Comparison of ENCODE assay signal across 21 mouse cellular contexts in the genomic region with DNA sequence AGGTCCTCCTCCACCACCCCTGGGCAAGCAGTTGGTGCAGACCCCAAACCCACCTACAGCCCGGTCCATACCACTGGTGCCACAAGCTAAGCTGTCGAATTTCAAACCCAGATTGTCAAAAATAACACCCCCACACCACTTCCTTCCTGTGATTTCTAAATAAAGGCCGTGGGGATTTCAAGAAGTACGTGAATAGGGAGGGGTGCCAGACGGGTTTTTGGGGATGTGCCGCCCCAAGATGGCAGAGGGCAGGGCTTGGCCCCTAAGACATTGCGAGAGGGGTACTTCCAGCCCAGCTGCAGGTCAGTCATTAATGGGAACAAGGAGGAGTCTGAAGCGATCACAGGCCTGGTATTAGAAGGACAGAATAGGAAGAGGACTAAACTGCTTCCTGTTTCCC. TPM values are rescaled to one million over a fixed set of nuclear protein-coding genes. Genes with fewer than 3 reads are reported as not detected.
DNase-seq lines count a peak whose midpoint lies in the region; ATAC-seq lines count a peak whose summit lies in the region.
"Had no signal": no experiment of that assay in that cellular context is flagged by ENCODE, and none has a peak within 500 bp of the region (broad histone marks: within the 10 kb centered on the region; RNA-seq: fewer than 3 reads in every experiment).

No protein-coding gene starts in this region.

- ATAC-seq in megakaryocyte progenitor cell, adult 5-6 weeks (replicated peaks; ENCODE audit: poor library complexity): peak; percentile 56
- no peak for ATAC-seq in forebrain, embryonic 16.5 days
- ATAC-seq: forebrain, postnatal 0 days; midbrain, embryonic 16.5 days had no signal

- no peaks in the 10 kb centered on the region for H3K4me1 ChIP-seq in brown adipose tissue, adult 24 weeks (ENCODE audit: control insufficient read depth, insufficient read depth, insufficient read length, low read length)
- no peaks in the 10 kb centered on the region for H3K4me1 ChIP-seq in forebrain, embryonic 16.5 days (replicated peaks; ENCODE audit: control insufficient read depth, insufficient read depth, low read length)
- H3K4me1 ChIP-seq: hindbrain, embryonic 15.5 days; limb, embryonic 13.5 days; neural tube, embryonic 15.5 days had no signal

- 0 out of 2 replicates have a peak overlapping the region, but pooled peaks have one; percentile 3 for H3K27ac ChIP-seq in brown adipose tissue, adult 24 weeks (replicated peaks; ENCODE audit: low read depth, low read length)
- no peak overlapping the region for H3K27ac ChIP-seq in forebrain, embryonic 16.5 days (ENCODE audit: low read length)
- H3K27ac ChIP-seq: heart, embryonic 13.5 days; hindbrain, embryonic 15.5 days; limb, embryonic 13.5 days; neural tube, embryonic 15.5 days had no signal

- H3K9ac ChIP-seq in forebrain, embryonic 16.5 days (replicated peaks; ENCODE audit: low read depth, low read length): no peak overlapping the region
- H3K9ac ChIP-seq: forebrain, postnatal 0 days; heart, embryonic 13.5 days; hindbrain, embryonic 15.5 days; limb, embryonic 13.5 days; neural tube, embryonic 15.5 days had no signal

- H3K9me3 ChIP-seq in forebrain, embryonic 16.5 days (ENCODE audit: control insufficient read depth, low read length): no peaks in the 10 kb centered on the region
- H3K9me3 ChIP-seq: heart, embryonic 13.5 days; hindbrain, embryonic 15.5 days; limb, embryonic 13.5 days; neural tube, embryonic 15.5 days had no signal

- no peaks in the 10 kb centered on the region for H3K36me3 ChIP-seq in forebrain, embryonic 16.5 days (ENCODE audit: control insufficient read depth, insufficient read depth)
- H3K36me3 ChIP-seq: heart, embryonic 13.5 days; hindbrain, embryonic 15.5 days; limb, embryonic 13.5 days; neural tube, embryonic 15.5 days had no signal

- DNase-seq in layer of hippocampus, adult 9-11 months: peak; percentile 71
- DNase-seq in layer of hippocampus, adult 9-10 months (ENCODE audit: low spot score): no peak
- DNase-seq in A20 (ENCODE audit: low read depth, low spot score): peak; percentile 62
- DNase-seq in adrenal gland, adult 2 months: no peak
- DNase-seq in right cerebral cortex, postnatal 36 days (ENCODE audit: low spot score in 2 of 2): no peak
- DNase-seq: cerebellum, postnatal 25 days; forebrain, postnatal 0 days; gastrocnemius, postnatal 25 days; right cerebral cortex, adult 18-20 months had no signal

- H3K4me2 ChIP-seq in forebrain, embryonic 16.5 days (ENCODE audit: low read length): no peak overlapping the region
- H3K4me2 ChIP-seq: heart, embryonic 13.5 days; hindbrain, embryonic 15.5 days; limb, embryonic 13.5 days; neural tube, embryonic 15.5 days had no signal

- no peaks in the 10 kb centered on the region for H3K27me3 ChIP-seq in forebrain, embryonic 16.5 days (replicated peaks; ENCODE audit: control insufficient read depth, insufficient read depth, low read length)
- H3K27me3 ChIP-seq: heart, embryonic 13.5 days; hindbrain, embryonic 15.5 days; limb, embryonic 13.5 days; neural tube, embryonic 15.5 days had no signal

- no peak overlapping the region for H3K4me3 ChIP-seq in brown adipose tissue, adult 24 weeks (ENCODE audit: insufficient read depth, low read depth, low read length)
- no peak overlapping the region for H3K4me3 ChIP-seq in forebrain, embryonic 16.5 days (replicated peaks; ENCODE audit: low read length)
- H3K4me3 ChIP-seq: heart, embryonic 13.5 days; hindbrain, embryonic 15.5 days; limb, embryonic 13.5 days; neural tube, embryonic 15.5 days had no signal

- 84% methylated on average over 8 of the region's 8 CpGs for WGBS in forebrain, embryonic 16.5 days

RNA-seq across cellular contexts. Expression of a gene that starts 11.4 kb away (rescaled TPM):
- polyA plus RNA-seq in brown adipose tissue, adult 24 weeks (2012; ENCODE audit: insufficient read depth, insufficient read length, missing spikeins): 284 and 381 TPM in 2 replicates
- 229 and 271 TPM in 2 replicates for total RNA-seq in megakaryocyte progenitor cell, adult 5-6 weeks (2015)
- total RNA-seq in megakaryocyte progenitor cell, adult 5-6 weeks (2017): 335 and 374 TPM in 2 replicates
- total RNA-seq in adrenal gland, adult 2 months (2021): 100 to 1,000 TPM; 286 to 294 TPM
- 128 and 181 TPM in 2 replicates for polyA plus RNA-seq in adrenal gland, adult 2 months (2012; rRNA removed)
- 250 and 252 TPM in 2 replicates for polyA plus RNA-seq in forebrain, embryonic 16.5 days (2015; fragmentation: Nextera tagmentation; extraction: Ambion mirVana)

RNA-seq across cellular contexts. Expression of a gene that starts 11.6 kb away (rescaled TPM):
- 78.3 and 102 TPM in 2 replicates for polyA plus RNA-seq in brown adipose tissue, adult 24 weeks (2012; ENCODE audit: insufficient read depth, insufficient read length, missing spikeins)
- total RNA-seq in megakaryocyte progenitor cell, adult 5-6 weeks (2015): 204 and 205 TPM in 2 replicates
- total RNA-seq in megakaryocyte progenitor cell, adult 5-6 weeks (2017): 304 and 317 TPM in 2 replicates
- 10 to 100 TPM; 80.6 to 82.6 TPM for total RNA-seq in adrenal gland, adult 2 months (2021)
- polyA plus RNA-seq in adrenal gland, adult 2 months (2012; rRNA removed): 16.6 and 17.0 TPM in 2 replicates
- polyA plus RNA-seq in forebrain, embryonic 16.5 days (2015; fragmentation: Nextera tagmentation; extraction: Ambion mirVana): 142 and 150 TPM in 2 replicates

RNA-seq across cellular contexts. Expression of a gene that starts 15.0 kb away (rescaled TPM):
- 13.5 and 14.1 TPM in 2 replicates for polyA plus RNA-seq in brown adipose tissue, adult 24 weeks (2012; ENCODE audit: insufficient read depth, insufficient read length, missing spikeins)
- total RNA-seq in megakaryocyte progenitor cell, adult 5-6 weeks (2015): 115 and 121 TPM in 2 replicates
- total RNA-seq in megakaryocyte progenitor cell, adult 5-6 weeks (2017): 398 and 466 TPM in 2 replicates
- 10 to 100 TPM in 1 of 2 experiments, 1 to 10 TPM in 1; 6.5 to 11.2 TPM for total RNA-seq in adrenal gland, adult 2 months (2021)
- 6.1 and 6.8 TPM in 2 replicates for polyA plus RNA-seq in adrenal gland, adult 2 months (2012; rRNA removed)
- 3.3 and 4.5 TPM in 2 replicates for polyA plus RNA-seq in forebrain, embryonic 16.5 days (2015; fragmentation: Nextera tagmentation; extraction: Ambion mirVana)

RNA-seq across cellular contexts. Expression of a gene that starts 17.6 kb away (rescaled TPM):
- polyA plus RNA-seq in brown adipose tissue, adult 24 weeks (2012; ENCODE audit: insufficient read depth, insufficient read length, missing spikeins): 301 and 355 TPM in 2 replicates
- total RNA-seq in megakaryocyte progenitor cell, adult 5-6 weeks (2015): 171 and 179 TPM in 2 replicates
- total RNA-seq in megakaryocyte progenitor cell, adult 5-6 weeks (2017): 99.5 and 133 TPM in 2 replicates
- total RNA-seq in adrenal gland, adult 2 months (2021): 100 to 1,000 TPM; 357 to 360 TPM
- polyA plus RNA-seq in adrenal gland, adult 2 months (2012; rRNA removed): 233 and 246 TPM in 2 replicates
- polyA plus RNA-seq in forebrain, embryonic 16.5 days (2015; fragmentation: Nextera tagmentation; extraction: Ambion mirVana): 614 and 641 TPM in 2 replicates

RNA-seq across cellular contexts. Expression of a gene that starts 32.3 kb away (rescaled TPM):
- polyA plus RNA-seq in brown adipose tissue, adult 24 weeks (2012; ENCODE audit: insufficient read depth, insufficient read length, missing spikeins): not detected in 2 replicates
- total RNA-seq in megakaryocyte progenitor cell, adult 5-6 weeks (2015): not detected in 2 replicates
- total RNA-seq in megakaryocyte progenitor cell, adult 5-6 weeks (2017): not detected in 2 replicates
- total RNA-seq in adrenal gland, adult 2 months (2021): not detected
- polyA plus RNA-seq in adrenal gland, adult 2 months (2012; rRNA removed): not detected in 2 replicates
- not detected in 2 replicates for polyA plus RNA-seq in forebrain, embryonic 16.5 days (2015; fragmentation: Nextera tagmentation; extraction: Ambion mirVana)
- total RNA-seq: forebrain, postnatal 0 days; layer of hippocampus, postnatal 10 days had no signal
- polyA plus RNA-seq: C2C12; heart, embryonic 13.5 days; hindbrain, embryonic 15.5 days; kidney, embryonic 16.5 days; limb, embryonic 13.5 days; midbrain, embryonic 16.5 days; neural tube, embryonic 15.5 days; stomach, embryonic 16.5 days had no signal

Comparison
In these comparisons a context has a peak if more than half of its experiments do, and no peak if none do; other contexts are left out.
1. DNase-seq: peak in layer of hippocampus, adult 9-11 months (single experiment) and A20 (single experiment); none in layer of hippocampus, adult 9-10 months (single experiment), adrenal gland, adult 2 months (single experiment) and right cerebral cortex, postnatal 36 days (0 of 2).